Mouse (Mus musculus) ES-Bruce4 (cell line): ENCODE measurements around the gene Fam98a.

Experiments used
- CTCF ChIP-seq: IDR thresholded peaks from one replicate; pipeline ENCODE4 v1.8.1; 2011; ENCODE audit warnings: low read depth, low read length
- POLR2A ChIP-seq: IDR thresholded peaks from one replicate; pipeline ENCODE4 v1.8.1; 2011; ENCODE audit warnings: low read length; ENCODE audit not compliant: insufficient read depth

GRCm38 (mm10) chr17:75506097-75506675, 45.6 kb downstream of the Fam98a start:
- no peak for TF ChIP-seq CTCF
- no peak for TF ChIP-seq POLR2A
